Mouse (Mus musculus): Measurements from ENCODE around the gene Pdzd7.

- TF ChIP-seq FLI1 (IDR thresholded peaks at IDR 0.05; ENCODE audit: low read length) (no peak), GATA1 (IDR thresholded peaks at IDR 0.05; ENCODE audit: borderline replicate concordance, low read length) (no peak)
These were observed 5.3 kb downstream of the Pdzd7 start for GRCm38 (mm10) chr19:45040214-45040613.

Measured in megakaryocyte, embryonic 14.5 days (primary cell).